Mouse (Mus musculus): ENCODE results near the gene Dmrtc1a. TPM values are rescaled to one million over a fixed set of nuclear protein-coding genes. Genes with fewer than 3 reads are reported as not detected.
"Not testable (repeated sequence)": the region's sequence is repeated elsewhere in the genome, so short reads cannot be mapped to it uniquely, and the experiment has no call there.

Dmrtc1a gene
- polyA plus RNA-seq (2015; fragmentation: Nextera tagmentation; extraction: Ambion mirVana) = 0.58 and 0.81 TPM in 2 replicates

DNA sequence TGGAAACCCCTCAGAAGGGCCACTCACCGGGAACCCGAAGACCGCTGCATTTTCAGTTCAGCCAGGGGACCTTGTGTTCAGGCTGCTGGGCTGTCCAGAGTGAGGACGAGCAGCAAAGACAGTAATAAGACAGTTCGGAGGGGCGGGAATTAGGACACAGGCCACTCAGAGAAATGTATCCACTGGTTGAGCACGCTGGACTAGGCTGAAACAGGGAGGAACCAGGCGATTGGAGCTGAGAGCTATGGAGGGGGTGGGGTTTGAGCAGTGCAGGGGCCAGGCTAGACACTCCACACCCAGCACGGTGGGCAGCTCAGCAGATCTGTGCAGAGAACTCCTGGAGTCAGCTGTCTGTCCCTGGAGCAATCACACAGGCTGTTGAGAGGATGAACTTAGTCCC, at the start of gene Dmrtc1a, which contains the start of gene 1700011M02Rik:
Gene Dmrtc1a (minus strand): TSS at position 101 of the 400 bp plus-strand sequence.
Gene 1700011M02Rik (plus strand): TSS at position 319 of the 400 bp plus-strand sequence.
- ATAC-seq (ENCODE audit: low FRiP score, low TSS enrichment); H3K4me2 ChIP-seq (replicated peaks; ENCODE audit: low read depth): not testable (repeated sequence)
- 79% methylated on average over 5 of the region's 9 CpGs for WGBS

DNA sequence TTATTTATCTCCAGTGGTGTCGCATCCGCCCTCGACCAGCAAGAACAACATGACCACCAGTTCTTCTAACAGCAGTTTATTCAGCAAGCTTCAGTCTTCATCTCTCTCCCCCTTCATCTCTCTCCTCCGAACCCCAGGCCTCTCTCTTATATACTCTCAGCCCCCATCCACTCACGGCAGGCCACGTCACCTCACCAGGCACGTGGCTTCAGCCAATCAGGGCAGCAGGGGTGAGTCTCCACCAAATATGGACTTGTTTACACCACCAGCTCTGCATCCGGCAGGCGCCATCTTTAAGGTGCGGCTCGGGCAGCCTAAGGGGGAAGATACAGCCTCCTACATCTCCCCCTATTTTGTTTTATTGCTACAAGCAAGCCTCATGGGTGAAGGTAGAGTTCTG, 41.6 kb upstream of the Dmrtc1a start:
- not testable (repeated sequence) for H3K4me3 ChIP-seq (ENCODE audit: low read depth, low read length); H3K9me3 ChIP-seq (ENCODE audit: control insufficient read depth, low read length); H3K9ac ChIP-seq (ENCODE audit: low read length); ATAC-seq (ENCODE audit: low FRiP score, low TSS enrichment); H3K4me2 ChIP-seq (replicated peaks; ENCODE audit: low read depth); H3K27me3 ChIP-seq (ENCODE audit: control insufficient read depth, insufficient read depth, low read length); H3K4me1 ChIP-seq (replicated peaks; ENCODE audit: control insufficient read depth, insufficient read depth); H3K27ac ChIP-seq (replicated peaks); H3K36me3 ChIP-seq (ENCODE audit: control insufficient read depth, insufficient read depth, low read length); DNase-seq (ENCODE audit: low spot score)
- 88% methylated on average over 11 of the region's 11 CpGs for WGBS

More for the DNA sequence above, at the start of gene Dmrtc1a, which contains the start of gene 1700011M02Rik:
- not testable (repeated sequence) for H3K4me1 ChIP-seq (replicated peaks; ENCODE audit: control insufficient read depth, insufficient read depth); H3K27ac ChIP-seq (replicated peaks); H3K9me3 ChIP-seq (ENCODE audit: control insufficient read depth, low read length); H3K4me3 ChIP-seq (ENCODE audit: low read depth, low read length); H3K9ac ChIP-seq (ENCODE audit: low read length); DNase-seq (ENCODE audit: low spot score); H3K36me3 ChIP-seq (ENCODE audit: control insufficient read depth, insufficient read depth, low read length); H3K27me3 ChIP-seq (ENCODE audit: control insufficient read depth, insufficient read depth, low read length)

DNA sequence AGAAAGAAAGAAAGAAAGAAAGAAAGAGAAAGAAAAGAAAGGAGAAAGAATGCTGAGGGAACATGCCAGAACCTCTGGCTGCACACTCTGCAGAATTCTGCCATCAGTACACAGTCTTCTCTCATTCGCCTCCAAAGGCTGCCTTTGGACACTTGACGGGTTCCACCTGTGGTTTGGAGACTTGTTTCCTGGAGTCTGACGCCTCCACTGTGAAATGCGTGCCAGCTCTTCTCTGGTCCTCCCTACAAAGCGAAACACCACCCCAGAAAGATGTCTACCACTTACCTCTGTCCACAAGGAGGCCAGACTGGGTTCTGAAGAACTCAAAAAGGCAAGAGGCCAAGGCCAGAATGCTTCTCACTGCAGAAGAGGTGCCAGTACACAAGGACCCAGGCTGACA, 28.3 kb upstream of the Dmrtc1a start:
- Histone ChIP-seq H3K9ac (ENCODE audit: low read length) (no peak overlapping the region), H3K36me3 (ENCODE audit: control insufficient read depth, insufficient read depth, low read length) (no peaks in the 10 kb centered on the region), H3K27ac (replicated peaks) (no peak overlapping the region), H3K9me3 (ENCODE audit: control insufficient read depth, low read length) (no peaks in the 10 kb centered on the region), H3K27me3 (ENCODE audit: control insufficient read depth, insufficient read depth, low read length) (no peaks in the 10 kb centered on the region), H3K4me1 (replicated peaks; ENCODE audit: control insufficient read depth, insufficient read depth) (no peaks in the 10 kb centered on the region), H3K4me2 (replicated peaks; ENCODE audit: low read depth) (no peak overlapping the region), H3K4me3 (ENCODE audit: low read depth, low read length) (no peak overlapping the region)
- TF ChIP-seq EP300 (optimal IDR thresholded peaks at IDR 0.05) (no peak), CTCF (IDR thresholded peaks at IDR 0.05; ENCODE audit: low read depth) (no peak)
- ATAC-seq (ENCODE audit: low FRiP score, low TSS enrichment) (no peak), DNase-seq (ENCODE audit: low spot score) (no peak)
- WGBS = 34% methylated on average over 5 of the region's 5 CpGs

DNA sequence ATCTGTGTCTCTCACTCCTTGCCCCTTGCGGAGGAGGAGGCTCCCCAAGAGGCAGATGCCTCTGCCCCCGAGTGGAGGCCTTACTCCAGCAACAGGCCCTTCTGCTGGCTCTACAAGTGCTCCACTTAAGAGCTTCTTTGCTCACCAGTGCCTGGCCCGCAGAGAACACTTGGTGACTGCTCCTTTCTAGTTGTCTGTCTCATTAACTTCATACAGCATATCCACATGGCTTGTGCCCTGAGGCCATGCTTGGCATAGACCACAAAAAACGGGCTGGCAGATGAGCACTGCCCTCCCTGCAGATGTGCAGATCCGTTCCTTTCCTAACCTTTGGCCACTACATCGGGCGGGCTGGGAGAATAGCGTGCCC, 25.9 kb upstream of the Dmrtc1a start:
- Histone ChIP-seq H3K27ac (replicated peaks) (no peak overlapping the region), H3K36me3 (ENCODE audit: control insufficient read depth, insufficient read depth, low read length) (no peaks in the 10 kb centered on the region), H3K9ac (ENCODE audit: low read length) (no peak overlapping the region), H3K9me3 (ENCODE audit: control insufficient read depth, low read length) (no peaks in the 10 kb centered on the region), H3K4me1 (replicated peaks; ENCODE audit: control insufficient read depth, insufficient read depth) (no peaks in the 10 kb centered on the region), H3K4me3 (ENCODE audit: low read depth, low read length) (peak overlapping the region; percentile 50), H3K27me3 (ENCODE audit: control insufficient read depth, insufficient read depth, low read length) (no peaks in the 10 kb centered on the region), H3K4me2 (replicated peaks; ENCODE audit: low read depth) (no peak overlapping the region)
- no peak for DNase-seq (ENCODE audit: low spot score)
- ATAC-seq (ENCODE audit: low FRiP score, low TSS enrichment) = no peak
- WGBS = 61% methylated on average over 8 of the region's 8 CpGs
- no peak for TF ChIP-seq CTCF (IDR thresholded peaks at IDR 0.05; ENCODE audit: low read depth)

DNA sequence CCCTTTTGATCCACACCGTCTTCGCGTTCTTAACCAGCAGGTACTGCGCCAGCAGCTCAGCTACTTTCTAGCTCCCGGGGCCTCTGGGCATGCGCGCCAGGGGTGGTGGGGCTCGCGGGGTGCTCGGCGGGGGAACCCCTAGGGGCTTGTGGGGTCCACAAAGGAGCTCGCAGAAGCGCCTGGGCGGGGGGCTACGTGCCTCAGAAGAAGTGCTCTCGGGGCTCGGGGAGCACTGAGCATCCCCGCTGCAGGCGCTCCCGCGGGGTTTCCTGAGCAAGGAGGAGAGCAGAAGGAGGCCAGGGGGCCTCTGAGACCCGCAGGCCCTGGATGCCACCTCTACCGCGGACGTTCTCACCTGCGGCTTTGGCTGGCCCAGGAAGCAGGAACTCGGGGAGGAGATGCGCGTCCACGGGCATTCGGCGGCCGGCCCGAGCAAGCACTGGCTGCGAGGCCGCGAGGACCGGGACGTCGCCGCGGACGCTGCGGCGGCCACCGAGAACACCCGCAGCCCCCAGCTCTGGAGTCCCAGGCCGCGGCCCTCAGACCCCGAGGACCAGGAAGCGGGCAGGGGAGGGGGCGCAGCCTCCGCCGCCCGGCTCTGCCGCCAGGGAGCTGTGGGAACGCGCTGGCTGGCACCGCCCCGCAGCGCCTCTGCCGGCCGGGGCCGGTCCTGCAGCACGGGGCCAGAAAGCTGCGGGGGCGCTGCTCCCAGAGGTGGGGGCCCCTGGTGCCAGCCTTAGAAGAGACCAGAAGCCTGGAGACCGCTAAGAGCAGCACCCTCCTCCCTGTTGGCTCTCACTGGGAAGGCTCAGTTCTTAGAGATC, 25.3 kb upstream of the Dmrtc1a start:
- Histone ChIP-seq H3K4me2 (replicated peaks; ENCODE audit: low read depth) (peak overlapping the region; percentile 71), H3K4me1 (replicated peaks; ENCODE audit: control insufficient read depth, insufficient read depth) (no peaks in the 10 kb centered on the region), H3K4me3 (ENCODE audit: low read depth, low read length) (peak overlapping the region; percentile 50), H3K27me3 (ENCODE audit: control insufficient read depth, insufficient read depth, low read length) (no peaks in the 10 kb centered on the region), H3K9ac (ENCODE audit: low read length) (peak overlapping the region; percentile 56), H3K36me3 (ENCODE audit: control insufficient read depth, insufficient read depth, low read length) (no peaks in the 10 kb centered on the region), H3K27ac (replicated peaks) (no peak overlapping the region), H3K9me3 (ENCODE audit: control insufficient read depth, low read length) (no peaks in the 10 kb centered on the region)
- DNase-seq (ENCODE audit: low spot score) (peak; percentile 60), ATAC-seq (ENCODE audit: low FRiP score, low TSS enrichment) (peak; percentile 61)
- no peak for TF ChIP-seq EP300 (optimal IDR thresholded peaks at IDR 0.05)
- peak; percentile 69 for TF ChIP-seq CTCF (IDR thresholded peaks at IDR 0.05; ENCODE audit: low read depth)
- 15% methylated on average over 54 of the region's 68 CpGs for WGBS

DNA sequence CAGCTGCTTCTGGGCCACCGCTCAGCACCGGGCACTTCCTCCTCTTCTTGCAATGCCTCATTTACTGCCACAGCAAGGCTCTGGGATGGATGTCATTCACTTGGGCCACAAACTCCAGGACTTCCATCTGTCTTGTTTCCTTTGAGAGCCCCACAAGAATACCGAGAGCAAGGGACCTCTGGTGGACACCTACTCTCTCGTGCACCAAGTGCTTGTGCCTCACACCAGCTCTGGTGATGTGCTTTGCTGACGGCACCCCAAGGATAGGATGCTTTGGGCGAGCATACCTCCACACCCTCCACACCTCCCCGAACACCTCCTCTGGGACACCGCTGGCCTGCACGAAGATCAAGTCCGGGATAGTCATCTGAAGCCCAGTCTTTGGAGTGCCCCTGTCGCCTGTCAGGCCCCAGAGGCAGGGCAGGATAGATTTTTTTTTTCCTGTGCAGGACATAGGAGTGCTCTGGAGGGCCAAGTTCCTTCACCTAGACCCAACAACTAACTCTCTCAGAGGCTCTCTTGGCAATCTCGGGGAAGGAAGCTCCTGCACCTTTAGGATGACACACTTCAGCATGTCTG, 24.6 kb upstream of the Dmrtc1a start:
- ATAC-seq (ENCODE audit: low FRiP score, low TSS enrichment) (no peak), DNase-seq (ENCODE audit: low spot score) (no peak)
- no peaks in the 10 kb centered on the region for H3K9me3 ChIP-seq (ENCODE audit: control insufficient read depth, low read length)
- no peaks in the 10 kb centered on the region for H3K27me3 ChIP-seq (ENCODE audit: control insufficient read depth, insufficient read depth, low read length)
- no peaks in the 10 kb centered on the region for H3K36me3 ChIP-seq (ENCODE audit: control insufficient read depth, insufficient read depth, low read length)
- H3K9ac ChIP-seq (ENCODE audit: low read length) = peak overlapping the region; percentile 56; the same call in 1 of the 2 replicates
- H3K4me3 ChIP-seq (ENCODE audit: low read depth, low read length) = peak overlapping the region; percentile 50
- TF ChIP-seq EP300 (optimal IDR thresholded peaks at IDR 0.05) = no peak
- TF ChIP-seq CTCF (IDR thresholded peaks at IDR 0.05; ENCODE audit: low read depth) = no peak
- no peaks in the 10 kb centered on the region for H3K4me1 ChIP-seq (replicated peaks; ENCODE audit: control insufficient read depth, insufficient read depth)
- WGBS = 46% methylated on average over 12 of the region's 12 CpGs
- peak overlapping the region; percentile 71 for H3K4me2 ChIP-seq (replicated peaks; ENCODE audit: low read depth)
- H3K27ac ChIP-seq (replicated peaks) = no peak overlapping the region

DNA sequence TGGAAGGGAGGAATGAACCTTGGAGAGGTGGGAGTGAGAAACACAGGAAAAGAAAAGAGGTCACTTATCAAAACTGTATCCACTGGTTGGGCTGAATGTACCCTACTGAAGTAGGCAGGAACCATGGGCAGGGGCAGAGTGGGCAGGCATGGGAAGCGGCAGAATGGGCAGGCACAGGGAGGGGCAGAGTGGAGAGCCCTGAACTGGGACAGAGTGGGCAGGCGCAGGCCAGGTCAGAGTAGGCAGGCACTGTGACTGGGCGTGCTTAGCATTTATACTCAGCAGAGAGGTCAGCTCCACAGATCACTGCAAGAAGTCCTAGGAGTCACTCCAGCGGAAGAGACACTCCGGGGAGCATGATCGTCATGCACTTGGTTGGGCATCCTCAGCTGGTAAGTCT, 19.6 kb upstream of the Dmrtc1a start, which contains the start of gene 1700018G05Rik:
Gene 1700018G05Rik (plus strand): TSS at position 301 of the 400 bp plus-strand sequence.
- not testable (repeated sequence) for H3K4me3 ChIP-seq (ENCODE audit: low read depth, low read length); H3K9ac ChIP-seq (ENCODE audit: low read length); H3K4me1 ChIP-seq (replicated peaks; ENCODE audit: control insufficient read depth, insufficient read depth); H3K27ac ChIP-seq (replicated peaks); ATAC-seq (ENCODE audit: low FRiP score, low TSS enrichment); H3K9me3 ChIP-seq (ENCODE audit: control insufficient read depth, low read length); H3K27me3 ChIP-seq (ENCODE audit: control insufficient read depth, insufficient read depth, low read length); H3K36me3 ChIP-seq (ENCODE audit: control insufficient read depth, insufficient read depth, low read length); H3K4me2 ChIP-seq (replicated peaks; ENCODE audit: low read depth); DNase-seq (ENCODE audit: low spot score)
- 94% methylated on average over 6 of the region's 6 CpGs for WGBS
